Mouse (Mus musculus): ENCODE data around the gene Gm14214.
A peak's percentile ranks its signal among the peaks of the same experiment; 100 is the strongest.

Gene Gm14214

DNA sequence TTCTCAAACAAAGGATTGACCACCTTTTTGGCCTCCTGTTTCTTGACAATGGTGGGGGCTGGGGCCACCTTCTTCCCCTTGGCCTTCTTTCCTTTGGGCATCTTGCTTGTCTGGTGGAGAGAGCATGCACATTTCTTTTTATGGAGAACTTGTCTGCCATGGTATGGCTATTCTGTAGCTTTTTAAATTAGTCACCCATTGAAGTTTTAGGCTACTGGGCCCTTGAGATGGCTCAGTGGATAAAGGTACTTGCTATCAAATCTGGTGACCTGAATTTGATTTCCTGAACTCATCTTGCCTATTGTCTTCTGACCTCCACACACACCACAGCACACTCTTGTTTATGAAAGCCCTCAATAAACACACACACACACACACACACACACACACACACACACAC is at the start of gene Gm14214:
TSS of gene Gm14214 (minus strand) at position 101 of the 400 bp plus-strand sequence.
- DNase-seq (ENCODE audit: low spot score) = no peak

DNA sequence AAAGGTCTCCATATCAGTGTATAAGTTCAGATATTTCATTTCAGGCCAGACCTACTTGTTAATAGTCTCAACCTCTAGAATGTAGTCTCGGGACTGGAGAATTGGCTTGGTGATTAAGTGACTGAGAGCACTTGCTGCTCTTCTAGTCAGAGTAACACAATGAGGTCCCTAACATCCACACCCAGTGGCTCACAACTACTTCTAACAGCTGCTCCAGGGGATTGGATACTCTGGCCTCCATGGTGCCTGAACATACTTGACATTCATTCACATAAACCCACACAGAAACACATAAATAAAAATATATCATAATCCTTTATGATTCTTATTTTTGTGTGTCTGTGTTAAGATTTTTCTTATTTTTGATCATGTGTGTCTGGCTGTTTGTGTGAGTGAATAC is 48.8 kb upstream of the Gm14214 start:
- no peak for DNase-seq (ENCODE audit: low spot score)

DNA sequence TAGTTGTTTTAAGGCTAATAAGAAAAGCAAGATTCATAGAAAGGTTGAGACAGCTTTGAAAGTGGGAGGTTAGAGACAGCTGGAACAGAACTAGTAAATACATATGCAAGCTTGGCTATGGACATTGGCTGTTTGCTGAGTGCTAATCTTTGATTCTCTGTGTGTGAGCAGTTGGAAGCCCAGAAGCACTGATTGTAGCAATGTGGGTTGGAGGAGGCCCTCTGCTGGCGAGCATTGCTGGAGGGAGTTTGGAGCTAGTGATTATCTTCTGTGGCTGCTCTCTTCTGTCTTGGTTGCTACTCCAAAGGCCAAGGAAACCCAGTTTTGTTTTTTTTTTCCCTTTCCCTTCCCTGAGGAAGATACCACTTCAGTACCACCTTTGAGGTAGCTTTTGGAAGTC is 48.0 kb upstream of the Gm14214 start:
- peak; percentile 37 for DNase-seq (ENCODE audit: low spot score)

DNA sequence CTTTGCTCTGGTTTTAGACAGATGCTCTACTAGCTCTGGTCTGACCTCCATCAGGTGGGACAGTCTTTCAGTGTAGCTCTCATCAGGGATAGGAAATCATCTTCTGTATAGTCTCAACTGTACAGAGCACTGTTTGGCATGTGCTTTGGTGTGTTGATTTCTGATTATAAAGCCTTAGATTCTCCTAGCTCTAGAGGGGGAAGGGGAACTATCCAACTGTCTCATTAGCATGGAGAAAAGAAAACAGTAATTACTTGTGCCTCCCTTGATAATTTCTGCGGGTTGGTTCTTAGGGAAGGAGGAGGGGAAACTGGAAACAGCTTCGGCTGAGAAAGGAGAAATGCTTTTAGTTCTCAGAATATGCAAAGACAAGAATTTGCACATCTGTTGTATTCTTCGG is 47.3 kb upstream of the Gm14214 start:
- no peak for DNase-seq (ENCODE audit: low spot score)

DNA sequence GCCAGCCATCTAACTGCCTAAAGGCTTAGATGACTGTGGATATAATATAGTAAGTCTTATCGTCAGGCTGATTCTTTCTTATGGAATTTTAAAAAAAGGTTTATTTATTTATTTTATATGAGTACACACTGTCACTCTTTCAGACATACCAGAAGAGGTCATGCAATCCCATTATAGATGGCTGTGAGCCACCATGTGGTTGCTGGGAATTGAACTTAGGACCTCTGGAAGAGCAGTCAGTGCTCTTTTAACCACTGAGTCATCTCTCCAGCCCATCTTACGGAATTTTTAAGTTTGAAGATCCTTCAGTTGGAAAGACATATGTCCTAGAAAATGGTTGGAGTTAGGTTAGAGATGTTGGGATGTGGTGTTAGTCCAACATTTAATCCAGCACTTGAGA is 43.6 kb upstream of the Gm14214 start:
- DNase-seq (ENCODE audit: low spot score) = no peak

DNA sequence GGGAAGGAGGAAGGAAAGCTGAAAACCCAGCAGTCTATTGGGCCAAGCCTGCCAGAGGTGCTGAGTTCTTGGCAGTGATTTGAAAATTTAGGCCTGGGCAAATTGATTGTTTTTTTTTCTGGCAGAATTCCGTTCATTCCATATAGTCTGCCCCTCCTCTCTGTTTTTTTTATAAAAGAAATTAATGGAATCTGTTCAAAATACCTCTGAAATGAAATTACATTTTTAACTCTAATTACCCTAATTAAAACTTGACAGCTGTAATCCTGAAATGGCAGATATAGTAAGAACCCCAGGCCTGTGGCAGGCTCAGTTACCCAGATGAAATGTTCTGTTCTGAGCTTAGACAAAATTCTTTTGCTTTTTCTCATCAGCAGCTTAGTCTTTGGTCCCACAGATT is 41.0 kb upstream of the Gm14214 start:
- DNase-seq (ENCODE audit: low spot score) = no peak

DNA sequence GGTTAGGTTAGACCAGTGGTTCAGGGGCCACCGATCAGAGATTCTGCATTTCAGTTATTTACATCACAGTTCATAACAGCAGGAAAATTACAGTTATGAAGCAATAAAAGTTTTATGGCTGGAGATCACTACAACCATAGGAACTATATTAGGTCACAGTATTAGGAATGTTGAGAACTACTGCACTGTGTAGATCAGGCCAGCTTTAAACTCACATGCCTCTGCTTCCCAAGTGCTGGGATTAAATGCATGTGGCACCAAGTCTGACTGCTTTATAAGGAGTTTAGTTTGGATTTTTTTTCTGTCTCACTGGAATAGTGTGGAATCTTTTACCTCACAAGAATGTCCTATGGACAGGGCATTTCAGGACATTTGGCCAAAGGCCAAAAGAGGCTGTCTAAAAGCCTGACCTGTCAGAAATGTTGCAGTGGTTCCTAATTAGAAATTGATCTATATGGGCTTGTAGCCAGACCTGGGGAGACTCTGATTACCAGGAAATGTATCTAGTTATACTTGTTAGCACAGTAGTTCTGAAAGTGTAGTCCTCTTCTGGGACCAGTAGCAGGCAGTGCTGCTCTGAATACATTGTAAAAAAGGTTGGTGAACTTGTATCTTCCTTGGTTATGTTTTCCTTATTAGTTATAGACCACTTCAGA is 39.4 kb upstream of the Gm14214 start:
- no peak for DNase-seq (ENCODE audit: low spot score)

DNA sequence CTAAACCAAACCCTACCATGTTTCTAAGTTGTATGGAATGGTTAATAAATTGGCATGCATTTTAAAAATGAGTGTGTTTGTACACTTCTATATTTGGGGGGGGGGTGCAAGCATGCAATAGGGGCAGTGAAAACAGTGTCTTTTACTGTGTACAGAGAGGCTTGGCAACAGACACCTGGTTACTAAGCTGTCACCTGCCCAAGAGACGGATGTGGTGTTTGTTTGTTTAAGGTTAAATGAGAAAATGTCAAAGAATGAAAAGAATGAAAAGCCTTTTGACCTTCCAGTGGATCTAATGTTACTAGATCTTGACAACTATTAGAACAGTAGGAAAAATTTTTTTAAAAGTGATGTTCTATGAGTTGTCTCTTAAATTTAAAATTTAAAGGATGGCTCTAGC is 37.9 kb upstream of the Gm14214 start:
- DNase-seq (ENCODE audit: low spot score) = no peak

DNA sequence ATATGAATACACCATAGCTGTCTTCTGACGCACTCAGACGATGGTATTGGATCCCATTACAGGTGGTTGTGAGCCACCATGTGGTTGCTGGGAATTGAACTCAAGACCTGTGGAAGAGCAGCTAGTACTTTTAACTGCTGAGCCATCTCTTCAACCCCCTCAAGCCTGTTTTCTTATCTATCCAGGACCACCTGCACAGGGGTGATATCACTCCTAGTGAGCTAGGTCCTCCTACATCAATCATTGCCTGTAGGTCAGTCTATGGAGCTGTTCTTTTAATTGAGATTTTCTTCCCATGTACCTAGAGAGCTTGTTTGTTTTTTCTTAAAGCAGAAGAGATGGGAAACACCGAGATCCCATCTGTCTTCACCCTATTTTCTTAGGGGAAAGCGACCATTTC is 34.0 kb upstream of the Gm14214 start:
- DNase-seq (ENCODE audit: low spot score) = no peak

DNA sequence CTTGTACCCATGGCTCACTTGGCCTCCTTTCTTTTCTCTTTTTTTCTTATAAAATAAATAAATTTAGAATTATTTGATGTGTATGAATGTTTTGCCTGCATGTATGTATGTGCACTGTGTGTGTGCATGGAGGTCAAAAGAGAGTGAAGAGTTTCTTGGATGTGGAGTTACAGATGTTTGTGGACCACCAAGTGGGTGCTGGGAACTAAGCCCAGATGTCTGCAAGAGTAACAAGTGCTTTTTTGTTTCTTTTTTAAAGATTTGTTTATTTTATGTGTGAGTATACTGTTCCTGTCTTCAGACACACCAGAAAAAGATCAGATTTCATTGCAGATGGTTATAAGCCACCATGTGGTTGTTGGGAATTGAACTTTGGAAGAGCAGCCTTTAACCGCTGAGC is 33.5 kb upstream of the Gm14214 start:
- DNase-seq (ENCODE audit: low spot score) = no peak

DNA sequence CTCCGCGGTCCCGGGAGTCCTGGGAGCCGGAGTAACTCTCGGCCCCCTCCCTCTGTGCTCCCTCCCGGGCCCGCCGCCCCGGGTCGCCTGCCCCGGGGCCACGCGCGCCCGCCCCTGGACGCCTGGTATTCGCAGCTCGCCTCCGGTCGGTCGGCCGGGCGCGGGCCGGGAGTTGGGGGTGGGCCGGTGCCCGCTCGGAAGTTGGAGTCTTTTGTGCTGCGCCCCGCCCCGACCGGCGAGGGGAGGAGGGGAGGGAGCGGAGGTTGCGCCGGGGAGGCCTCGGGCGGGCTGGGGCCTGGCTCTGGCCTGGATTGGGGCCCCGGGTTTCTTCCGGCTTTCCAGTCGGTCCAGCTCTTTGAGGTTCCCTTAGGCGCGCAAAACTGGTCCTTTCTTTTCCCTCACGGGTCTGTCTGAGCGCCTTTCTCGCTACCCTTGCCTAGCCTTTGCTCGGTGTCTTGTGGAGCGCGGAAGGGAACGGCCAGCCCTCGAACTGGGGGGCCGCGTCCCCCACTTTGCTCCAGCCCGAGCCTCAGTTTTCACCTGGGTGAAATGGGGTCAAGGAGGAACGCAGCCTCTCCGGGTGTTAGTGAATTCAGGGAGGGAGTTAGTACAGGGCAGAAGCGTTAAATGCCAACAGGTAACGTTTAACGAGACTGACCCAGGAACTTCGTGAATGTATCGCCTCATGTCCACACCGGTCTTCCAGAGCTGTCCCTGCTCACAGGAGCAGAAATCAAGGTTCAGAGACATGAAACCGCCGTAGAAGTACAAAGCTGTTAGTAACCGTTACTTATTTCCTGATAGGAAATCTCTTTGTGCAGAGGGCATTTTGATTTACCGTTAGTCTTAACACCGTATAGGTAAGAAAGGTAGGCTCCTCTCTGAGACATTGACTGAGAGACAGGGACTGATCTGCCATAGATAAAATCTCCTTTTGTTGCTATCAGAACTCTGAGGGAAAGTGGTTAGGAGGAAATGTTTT is 22.1 kb upstream of the Gm14214 start:
- DNase-seq (ENCODE audit: low spot score) = no peak

DNA sequence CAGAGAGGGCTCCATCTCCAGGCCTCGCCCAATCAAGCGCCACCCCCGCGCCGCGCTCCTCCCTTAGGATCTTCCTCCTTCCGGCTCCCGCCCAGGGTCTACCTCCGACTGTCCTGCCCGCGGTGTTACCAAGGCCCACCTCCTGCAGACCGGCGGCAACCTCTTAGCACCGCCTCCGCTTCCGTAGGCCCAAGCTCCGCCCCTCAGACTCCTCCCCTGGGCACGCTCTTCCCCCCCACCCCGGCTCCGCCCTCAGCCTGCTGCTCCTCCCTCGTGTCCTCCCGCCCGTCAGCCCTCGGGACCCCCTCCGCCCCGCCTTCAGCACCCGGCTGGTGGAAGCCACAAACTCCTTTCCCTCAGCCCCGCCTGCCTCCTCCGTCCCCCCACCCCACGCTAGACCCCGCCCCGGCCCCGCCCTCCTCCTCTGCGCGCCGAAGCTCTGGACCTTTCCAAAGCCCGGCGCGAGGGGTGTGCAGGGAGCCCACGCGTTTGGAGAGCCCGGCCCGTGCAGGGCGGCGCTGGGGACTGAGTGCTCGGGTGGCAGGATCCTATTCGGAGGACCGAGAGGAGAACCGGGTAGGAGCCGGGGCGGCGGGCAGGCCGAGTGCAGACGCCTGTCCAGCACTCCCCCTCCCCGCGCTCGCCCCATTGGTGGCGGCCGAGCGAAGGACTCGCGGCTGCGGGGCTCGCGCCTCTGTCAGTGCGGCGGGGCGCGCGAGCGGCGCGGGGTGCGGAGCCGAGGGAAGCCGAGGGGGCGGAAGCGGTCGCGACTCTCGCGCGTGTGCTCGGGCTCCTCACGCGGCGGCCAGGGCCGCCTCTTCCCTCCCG is 21.0 kb upstream of the Gm14214 start, which contains the start of the genes Raly and a:
TSS of gene Raly (plus strand) at position 441 of the 828 bp plus-strand sequence.
TSS of gene a (plus strand) at position 747 of the 828 bp plus-strand sequence.
- DNase-seq (ENCODE audit: low spot score) = peak; percentile 83

DNA sequence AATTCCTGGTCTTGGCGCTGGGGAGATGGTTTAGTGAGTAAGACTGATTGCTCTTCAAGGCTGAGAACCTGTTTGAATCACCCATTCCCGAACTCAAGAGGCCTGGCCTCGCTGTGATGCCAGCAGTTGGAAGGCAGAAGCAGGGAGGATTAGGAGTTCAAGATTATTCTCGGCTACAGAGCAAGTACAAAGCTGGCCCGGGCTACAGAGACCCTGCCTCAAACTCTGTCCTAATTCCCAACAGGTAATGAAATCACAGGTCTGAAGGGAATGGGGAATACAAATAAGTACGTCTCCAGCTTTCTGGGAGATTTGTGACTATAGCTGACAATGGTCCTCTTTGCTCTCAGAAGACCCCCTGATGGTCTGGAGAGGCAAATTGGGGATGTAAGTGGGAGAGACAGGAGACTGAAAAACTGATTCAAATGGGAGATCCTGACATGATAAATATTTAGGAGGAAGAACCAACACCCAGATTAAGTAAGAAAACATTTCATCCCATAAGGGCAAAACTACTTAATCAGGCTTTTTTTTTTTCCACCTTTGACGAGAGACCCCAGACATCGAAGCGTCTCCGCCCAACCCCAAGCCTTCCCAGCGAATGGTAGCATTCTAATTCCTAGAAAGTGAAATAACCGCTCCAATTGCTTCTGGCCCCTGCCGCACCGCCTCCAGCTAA is 20.3 kb upstream of the Gm14214 start:
- DNase-seq (ENCODE audit: low spot score) = no peak

DNA sequence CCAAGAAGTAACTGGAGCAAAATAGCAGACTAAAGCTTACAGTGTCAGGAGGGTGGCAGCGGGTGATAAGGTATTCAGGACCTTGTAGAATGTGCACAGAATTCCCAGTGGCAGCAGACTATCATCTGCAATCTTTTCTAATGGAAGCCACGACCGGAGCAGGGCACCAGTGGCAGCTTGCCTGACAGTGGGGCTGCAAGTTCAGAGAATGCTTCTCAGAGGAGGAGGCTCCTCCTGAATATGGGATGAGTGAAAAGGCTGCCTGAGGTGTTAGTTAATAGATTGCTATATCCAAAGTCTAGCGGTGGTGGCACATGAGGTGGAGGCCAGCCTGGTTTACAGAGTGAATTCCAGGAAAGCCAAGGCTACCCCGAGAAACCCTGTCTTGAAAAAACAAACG is 19.6 kb upstream of the Gm14214 start:
- DNase-seq (ENCODE audit: low spot score) = no peak

DNA sequence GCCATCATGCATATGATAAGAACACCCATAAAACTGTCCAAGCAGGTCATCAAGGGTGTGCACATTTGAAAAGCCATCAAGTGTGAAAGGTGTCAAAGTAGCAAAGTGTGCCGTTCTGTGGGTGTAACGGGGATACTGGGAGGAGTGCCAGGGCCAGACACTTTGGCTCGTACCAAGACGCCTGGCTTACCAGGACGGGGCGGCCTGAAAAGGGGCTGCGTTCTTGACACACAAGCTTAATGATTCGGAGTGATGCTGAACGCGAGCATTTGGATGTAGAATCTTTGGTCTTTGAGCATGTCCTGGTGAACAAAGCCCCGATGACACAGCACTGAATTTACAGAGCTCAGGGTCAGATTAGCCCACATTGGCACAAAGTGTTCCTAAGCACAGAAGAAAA is 16.9 kb upstream of the Gm14214 start:
- DNase-seq (ENCODE audit: low spot score) = no peak

DNA sequence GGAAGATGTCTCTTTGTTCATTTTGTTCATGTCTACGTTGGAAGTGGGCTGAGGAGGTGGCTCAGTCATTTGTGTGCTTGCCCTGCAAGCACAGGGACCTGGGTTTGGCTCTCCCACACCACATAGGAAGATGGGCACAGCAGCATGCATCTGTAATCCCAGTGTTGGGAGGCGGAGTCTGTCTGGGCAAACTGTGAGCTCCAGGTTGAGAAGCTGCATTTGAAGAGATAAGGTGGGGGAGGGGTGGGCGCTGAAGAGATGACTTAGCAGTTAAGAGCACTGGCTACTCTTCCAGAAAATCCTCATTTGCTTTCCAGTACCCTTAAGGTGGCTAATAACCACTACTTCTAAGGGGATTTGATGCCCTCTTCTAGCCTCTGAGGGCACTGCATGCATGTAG is 16.4 kb upstream of the Gm14214 start:
- no peak for DNase-seq (ENCODE audit: low spot score)

DNA sequence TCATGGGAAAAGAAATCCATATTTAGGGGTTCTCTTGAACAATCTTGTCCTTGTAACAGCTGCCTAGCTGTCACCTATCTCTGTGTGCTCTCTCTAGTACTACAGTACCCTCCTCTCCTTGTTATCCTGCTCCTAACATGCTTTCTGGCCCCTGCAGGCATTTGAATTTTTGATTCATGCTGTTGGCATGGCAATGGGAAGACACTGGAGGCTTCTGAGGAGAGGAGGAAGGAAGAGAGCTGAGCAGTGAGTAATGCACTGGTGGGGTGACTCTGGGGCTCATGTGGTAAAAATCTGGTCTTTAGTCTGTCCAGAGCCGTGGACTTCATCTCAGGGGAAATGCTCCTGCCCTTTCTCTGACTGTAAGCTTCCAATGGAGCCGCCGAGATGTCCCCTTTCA is 15.5 kb upstream of the Gm14214 start:
- no peak for DNase-seq (ENCODE audit: low spot score)

DNA sequence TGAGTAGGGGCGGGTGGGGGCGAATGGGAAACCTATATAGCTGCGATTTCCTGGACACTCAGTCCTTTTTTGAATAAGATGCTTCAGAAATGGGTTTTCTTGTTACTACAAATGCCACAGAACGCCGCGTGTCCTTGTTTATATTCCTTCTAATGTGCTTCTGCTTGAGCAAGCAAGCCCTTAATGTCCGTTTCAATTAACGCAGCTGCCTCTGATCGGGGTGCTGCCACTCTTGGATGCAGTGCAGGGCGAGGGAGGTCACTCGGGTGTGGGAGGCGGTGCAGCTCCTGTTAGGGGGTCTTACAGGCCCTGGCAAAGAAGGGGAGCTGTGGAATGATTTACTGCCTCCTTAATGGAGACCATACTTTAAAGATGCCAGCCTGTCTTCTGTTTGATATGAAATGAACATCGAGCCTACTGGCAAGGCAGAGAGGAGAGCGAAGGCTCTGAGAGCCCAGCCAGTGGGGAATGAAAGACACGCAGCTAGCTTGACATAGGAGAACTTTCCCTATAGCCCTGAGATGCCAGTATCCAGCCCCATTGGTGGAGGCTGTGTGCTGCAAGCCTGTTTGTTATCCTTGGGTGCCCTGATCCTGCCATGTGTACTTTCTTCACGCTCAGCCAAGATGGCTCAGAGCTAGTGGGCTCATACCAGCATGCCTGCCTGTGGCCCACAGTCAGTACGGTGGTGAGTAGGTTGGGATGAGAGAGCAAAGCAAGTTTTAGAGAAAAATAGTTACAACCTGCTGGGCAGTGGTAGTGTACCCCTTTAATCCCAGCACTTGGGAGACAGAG is 13.2 kb upstream of the Gm14214 start:
- no peak for DNase-seq (ENCODE audit: low spot score)

DNA sequence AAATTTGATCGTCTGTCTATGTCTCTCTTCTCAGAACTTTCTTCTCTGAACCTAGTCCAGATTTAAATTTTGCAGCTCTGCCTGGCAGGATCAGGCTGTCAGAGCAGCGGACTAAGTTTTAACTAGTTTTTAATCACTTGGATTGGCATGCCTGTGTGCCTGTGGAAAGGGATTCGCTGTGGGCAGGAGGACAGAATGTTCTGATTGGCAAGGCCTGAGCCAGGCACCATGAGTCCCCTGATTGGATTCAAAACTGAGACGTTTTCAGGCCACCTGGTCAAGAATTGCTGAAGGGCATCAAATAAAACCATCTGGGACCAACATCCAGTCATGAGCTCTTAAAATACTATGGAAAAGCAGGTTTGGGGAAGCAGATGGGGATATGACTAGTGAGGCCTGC is 12.5 kb upstream of the Gm14214 start:
- no peak for DNase-seq (ENCODE audit: low spot score)

DNA sequence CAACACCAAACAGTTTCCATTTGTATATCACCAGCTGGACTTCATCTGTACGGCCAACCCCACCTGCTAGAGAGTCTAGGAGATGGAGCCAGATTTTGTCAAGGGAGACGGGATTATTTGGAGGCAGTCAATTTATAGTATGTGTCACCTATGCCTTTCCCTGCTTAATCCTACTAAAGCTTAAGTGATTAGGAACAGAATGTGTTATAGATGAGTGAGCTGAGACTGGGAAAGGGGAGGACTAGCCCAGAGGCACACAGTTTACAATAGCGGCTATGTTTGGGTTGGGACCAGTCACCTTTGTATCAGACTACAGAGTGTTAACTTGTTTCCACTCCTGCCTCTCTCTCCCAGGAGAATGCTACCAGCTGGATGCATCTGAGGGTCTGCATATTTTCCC is 9.8 kb upstream of the Gm14214 start:
- DNase-seq (ENCODE audit: low spot score) = no peak

DNA sequence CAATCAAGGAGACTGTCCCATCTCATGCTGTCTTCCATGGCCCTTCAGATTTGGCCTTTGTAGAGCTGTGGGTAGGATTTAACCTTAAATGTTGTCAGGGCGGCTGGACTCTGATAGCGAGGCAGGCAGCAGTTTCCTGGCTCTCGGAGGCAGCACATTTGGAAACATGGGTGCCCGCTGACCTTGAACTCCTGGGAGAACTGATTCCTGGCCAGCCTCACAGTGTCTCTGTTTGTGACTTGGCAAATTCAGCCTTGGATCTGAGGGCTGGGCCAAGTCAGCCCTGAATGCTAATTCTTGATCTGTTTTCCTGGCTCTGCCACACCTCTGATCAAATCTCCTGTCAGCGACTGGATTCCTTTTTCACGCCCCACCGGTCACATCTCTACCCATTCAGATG is 6.7 kb upstream of the Gm14214 start:
- no peak for DNase-seq (ENCODE audit: low spot score)

Data from layer of hippocampus, adult 9-10 months (tissue).